Mouse (Mus musculus) ES-E14 (cell line): ENCODE results near the gene Ugt1a8. TPM values are rescaled to one million over a fixed set of nuclear protein-coding genes. Genes with fewer than 3 reads are reported as not detected.
"Not testable (repeated sequence)": the region's sequence is repeated elsewhere in the genome, so short reads cannot be mapped to it uniquely, and the experiment has no call there.

Experiments
- DNase-seq: peaks from one replicate; pipeline ENCODE4 v3.0.0-alpha.2; 2013; ENCODE audit warnings: low read depth, low spot score
- H3K27ac ChIP-seq: 2 replicates; pipeline ENCODE4 v1.5.1; 2012; ENCODE audit warnings: low read depth, mild to moderate bottlenecking, low read length, moderate library complexity, mixed read lengths; ENCODE audit not compliant: poor library complexity, insufficient read depth, severe bottlenecking
- H3K36me3 ChIP-seq: 2 replicates; pipeline ENCODE4 v1.6.1; 2012; ENCODE audit warnings: mild to moderate bottlenecking, low read length, moderate library complexity, mixed read lengths; ENCODE audit not compliant: control insufficient read depth, poor library complexity, insufficient read depth, severe bottlenecking
- H3K4me1 ChIP-seq, 2 experiments: fragments of 150-350 bp in 1 of 2; sonication (generic) in 1 of 2; 2 replicates each; pipeline ENCODE4 v1.6.1; 2012; ENCODE audit warnings: low read length in 2 of 2, mild to moderate bottlenecking in 1 of 2, mixed read lengths in 1 of 2; ENCODE audit not compliant: control insufficient read depth in 2 of 2, insufficient read depth in 2 of 2, poor library complexity in 1 of 2
- H3K4me3 ChIP-seq, 2 experiments: fragments of 150-350 bp in 1 of 2; sonication (generic) in 1 of 2; 2 replicates each; pipeline ENCODE4 v1.5.1; 2012; ENCODE audit warnings: low read length in 2 of 2, low read depth in 1 of 2, mild to moderate bottlenecking in 1 of 2, mixed read lengths in 1 of 2; ENCODE audit not compliant: insufficient read depth in 1 of 2, poor library complexity in 1 of 2, severe bottlenecking in 1 of 2
- H3K9ac ChIP-seq: 2 replicates; pipeline ENCODE4 v1.6.1; 2012; ENCODE audit warnings: low read depth, mild to moderate bottlenecking, low read length, mixed read lengths; ENCODE audit not compliant: poor library complexity, insufficient read depth, severe bottlenecking
- H3K9me3 ChIP-seq: fragments of 150-350 bp; sonication (generic); 2 replicates; pipeline ENCODE4 v1.6.1; 2012; ENCODE audit warnings: low read depth, mild to moderate bottlenecking, low read length; ENCODE audit not compliant: control insufficient read depth, insufficient read depth
- CHD2 ChIP-seq: IDR thresholded peaks from 2 replicates; pipeline ENCODE4 v1.6.1; 2014; ENCODE audit warnings: mild to moderate bottlenecking, low read depth, low read length, inconsistent platforms
- HCFC1 ChIP-seq: IDR thresholded peaks from 2 replicates; pipeline ENCODE4 v1.6.1; 2012; ENCODE audit warnings: low read length, inconsistent platforms, borderline replicate concordance; ENCODE audit not compliant: insufficient read depth
- MAFK ChIP-seq: IDR thresholded peaks from 2 replicates; pipeline ENCODE4 v1.6.1; 2014; ENCODE audit warnings: mild to moderate bottlenecking, low read depth, low read length, inconsistent platforms; ENCODE audit not compliant: insufficient read depth
- ZC3H11A ChIP-seq: IDR thresholded peaks from 2 replicates; pipeline ENCODE4 v1.6.1; 2012; ENCODE audit warnings: low read depth, mild to moderate bottlenecking, inconsistent platforms, low read length, borderline replicate concordance
- ZNF384 ChIP-seq: IDR thresholded peaks from 2 replicates; pipeline ENCODE4 v1.6.1; 2012; ENCODE audit warnings: low read depth, low read length, inconsistent platforms
- in situ Hi-C, 2 experiments: fragments of 600-800 bp; cut with MboI; formaldehyde crosslinking; loops; one replicate each; pipeline ENCODE4 v1.15.1; 2025; ENCODE audit warnings: low sequenced_read_pairs in 2 of 2, inconsistent platforms in 1 of 2; ENCODE audit not compliant: unreplicated experiment in 2 of 2
- total RNA-seq: library from RNA; depleted of rRNA; stranded (reverse); fragments of 300-350 nt; gene quantifications from 2 replicates; pipeline ENCODE4 v1.2.3, GENCODE M21; 2012

Gene Ugt1a8
- total RNA-seq, 1 experiment: not detected

DNA sequence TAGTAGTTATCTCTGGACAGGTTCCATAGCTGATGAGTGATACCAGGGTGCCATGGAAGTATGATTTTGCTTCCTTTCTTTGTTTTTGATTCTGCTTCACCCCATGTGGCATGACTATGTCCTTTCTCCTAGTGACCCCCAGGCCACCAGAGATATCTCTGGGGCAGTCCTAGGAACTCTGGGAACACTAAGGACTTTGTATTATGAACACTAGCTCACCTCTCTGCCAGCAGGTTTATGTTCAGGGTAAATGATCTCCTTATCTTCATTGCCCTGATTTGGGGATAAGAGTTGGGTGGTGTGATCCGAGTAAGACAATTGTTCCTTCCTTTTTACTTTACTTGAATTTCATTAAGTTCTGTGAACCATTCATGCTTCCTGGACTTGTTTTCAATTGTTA is 1.5 kb upstream of the Ugt1a8 start:
- in situ Hi-C loops: no loop called here

GRCm38 (mm10) chr1:88092341-88092740 is 4.7 kb downstream of the Ugt1a8 start:
- Histone ChIP-seq H3K9ac (no peak overlapping the region), H3K9me3 (no peaks in the 10 kb centered on the region), H3K27ac (no peak overlapping the region), H3K36me3 (no peaks in the 10 kb centered on the region), H3K4me3 (no peak overlapping the region), H3K4me1 (no peaks in the 10 kb centered on the region)
- in situ Hi-C loops: no loop called here
- no peak for TF ChIP-seq MAFK
- TF ChIP-seq CHD2: no peak
- TF ChIP-seq ZC3H11A: no peak
- TF ChIP-seq ZNF384: no peak
- TF ChIP-seq HCFC1: no peak
- DNase-seq: no peak

More for the DNA sequence above, 1.5 kb upstream of the Ugt1a8 start:
- Histone ChIP-seq H3K9me3 (no peaks in the 10 kb centered on the region), H3K4me1 (no peaks in the 10 kb centered on the region), H3K9ac (no peak overlapping the region), H3K27ac (no peak overlapping the region), H3K4me3 (no peak overlapping the region), H3K36me3 (no peaks in the 10 kb centered on the region)
- no peak for TF ChIP-seq HCFC1
- no peak for TF ChIP-seq ZC3H11A
- no peak for TF ChIP-seq ZNF384
- TF ChIP-seq CHD2: no peak
- no peak for TF ChIP-seq MAFK
- DNase-seq: no peak

DNA sequence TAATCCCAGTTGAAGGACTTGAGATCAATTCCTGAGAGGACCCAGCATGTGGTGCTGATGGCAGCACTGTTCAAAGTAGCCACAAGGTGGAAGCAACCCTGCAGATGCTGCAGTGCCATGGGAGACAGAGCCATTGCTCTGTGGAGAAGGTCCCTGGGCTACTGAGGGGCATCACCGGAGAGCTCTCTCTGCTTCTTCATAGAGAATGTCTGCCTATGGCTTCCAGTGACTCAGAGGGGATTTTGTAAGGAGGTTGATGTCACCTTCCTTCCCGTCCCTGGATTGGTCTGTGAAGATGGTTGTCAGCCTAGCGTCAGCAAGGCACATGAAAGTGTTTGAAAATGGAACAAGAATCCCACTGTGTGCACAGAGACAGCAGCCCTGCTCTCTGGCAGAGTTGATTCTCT is 6.7 kb downstream of the Ugt1a8 start:
- not testable (repeated sequence) for H3K9ac ChIP-seq

DNA sequence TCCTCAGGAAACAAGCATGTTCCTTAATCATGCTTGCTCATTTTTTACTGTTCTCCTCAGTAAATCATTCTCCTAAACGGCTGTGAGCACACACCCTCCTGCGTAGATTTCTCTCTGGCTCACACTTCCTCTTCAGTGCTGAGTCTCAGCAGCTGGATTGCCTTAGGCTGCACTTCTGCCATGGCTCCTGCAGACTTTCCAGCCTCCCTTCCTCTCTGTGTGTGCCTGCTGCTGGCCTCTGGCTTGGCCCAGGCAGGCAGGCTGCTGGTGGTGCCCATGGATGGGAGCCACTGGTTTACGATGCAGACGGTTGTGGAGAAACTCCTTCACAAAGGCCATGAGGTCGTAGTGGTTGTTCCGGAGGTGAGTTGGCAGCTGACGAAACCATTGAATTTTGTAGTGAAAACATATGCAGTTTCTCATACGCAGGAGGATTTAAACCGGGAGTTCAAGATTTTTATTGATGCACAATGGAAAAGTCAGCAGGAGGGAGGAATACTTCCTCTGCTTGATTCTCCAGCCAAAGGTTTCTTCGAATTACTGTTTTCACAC is 7.4 kb downstream of the Ugt1a8 start, which contains the start of gene Ugt1a7c:
Gene Ugt1a7c (plus strand): TSS at position 122 of the 552 bp plus-strand sequence.
- Histone ChIP-seq H3K27ac (no peak within 1 kb of the TSS), H3K9me3 (no peaks in the 10 kb centered on the region), H3K36me3 (no peaks in the 10 kb centered on the region), H3K4me1 (no peaks in the 10 kb centered on the region), H3K9ac (no peak within 1 kb of the TSS), H3K4me3 (no peak within 1 kb of the TSS)
- in situ Hi-C loops: loop anchor here in 1 of 2 experiments (5.0 kb wide), 1 partner anchor 37 kb away; the partner anchor contains the start of gene Ugt1a6a
- no peak for DNase-seq
- TF ChIP-seq MAFK (no peak), CHD2 (no peak), ZNF384 (no peak), ZC3H11A (no peak), HCFC1 (no peak)

More for the DNA sequence above, 6.7 kb downstream of the Ugt1a8 start:
- in situ Hi-C loops, H3K9me3 ChIP-seq, H3K4me3 ChIP-seq, H3K27ac ChIP-seq, H3K4me1 ChIP-seq, DNase-seq, H3K36me3 ChIP-seq: not testable (repeated sequence)

- not testable (repeated sequence) for H3K36me3 ChIP-seq, H3K27ac ChIP-seq, DNase-seq, H3K9me3 ChIP-seq, H3K4me3 ChIP-seq, H3K4me1 ChIP-seq, H3K9ac ChIP-seq
- in situ Hi-C loops: loop anchor here in 1 of 2 experiments (5.0 kb wide), 1 partner anchor 34 kb away; the partner anchor contains the start of gene Ugt1a6a
These were observed 10.9 kb downstream of the Ugt1a8 start for GRCm38 (mm10) chr1:88098546-88098945.

GRCm38 (mm10) chr1:88099691-88100090 is 12.1 kb downstream of the Ugt1a8 start:
- not testable (repeated sequence) for H3K27ac ChIP-seq, H3K9me3 ChIP-seq, DNase-seq, H3K4me1 ChIP-seq, H3K4me3 ChIP-seq, H3K9ac ChIP-seq, H3K36me3 ChIP-seq
- in situ Hi-C loops: loop anchor here in 1 of 2 experiments (5.0 kb wide), 1 partner anchor 33 kb away; the partner anchor contains the start of gene Ugt1a6a

DNA sequence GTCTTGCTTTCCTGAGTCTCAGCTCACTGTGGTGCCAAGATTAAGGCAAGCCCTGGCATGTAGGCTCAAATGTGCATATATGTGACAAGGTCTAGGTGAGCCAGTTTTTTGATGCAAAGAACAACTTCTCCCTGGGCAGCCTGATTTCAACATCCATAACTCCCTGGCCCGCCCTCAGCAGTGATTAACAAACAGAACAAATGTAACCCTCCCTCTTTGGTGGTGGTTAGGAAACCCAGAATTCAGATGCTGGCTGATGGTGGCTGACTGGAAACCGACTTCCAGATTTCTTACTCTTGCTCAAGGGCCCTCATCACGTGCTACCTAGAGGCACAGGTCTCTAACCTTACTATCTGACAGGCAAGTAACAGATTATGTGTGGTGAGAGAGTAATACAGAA is 15.4 kb downstream of the Ugt1a8 start, which contains the start of gene Ugt1a6b:
Gene Ugt1a6b (plus strand): TSS at position 234 of the 400 bp plus-strand sequence.
- in situ Hi-C loops, H3K27ac ChIP-seq, H3K9me3 ChIP-seq, H3K36me3 ChIP-seq, H3K9ac ChIP-seq, H3K4me1 ChIP-seq, H3K4me3 ChIP-seq, DNase-seq: not testable (repeated sequence)
